Mouse (Mus musculus) neutrophil, adult 83 days (primary cell): ENCODE data around the gene Taf6. TPM values are rescaled to one million over a fixed set of nuclear protein-coding genes. Genes with fewer than 3 reads are reported as not detected.

Experiments
- total RNA-seq, 2 experiments: library from RNA; stranded (reverse); gene quantifications; one replicate each; pipeline ENCODE4 v1.2.4; 2023

Gene Taf6
- 10 to 100 TPM; 24.1 to 27.5 TPM for total RNA-seq

GRCm38 (mm10) chr5:138186950-138187638 is at the start of gene Taf6, which contains the start of gene Cnpy4:
Taf6 (minus strand) TSS chr5:138187451.
Cnpy4 (plus strand) TSS chr5:138187485.

GRCm38 (mm10) chr5:138225700-138226099 is 38.4 kb upstream of the Taf6 start, which contains the start of gene Nxpe5:
Nxpe5 (plus strand) TSS chr5:138225898.

GRCm38 (mm10) chr5:138193771-138194727 is 6.8 kb upstream of the Taf6 start, which contains the start of gene Mblac1:
Mblac1 (plus strand) TSS chr5:138194314.

GRCm38 (mm10) chr5:138171695-138172491 is 15.4 kb downstream of the Taf6 start, which contains the start of the genes Ap4m1 and Mcm7:
Ap4m1 (plus strand) TSS chr5:138172002.
Mcm7 (minus strand) TSS chr5:138172422.

GRCm38 (mm10) chr5:138160842-138161665 is 26.2 kb downstream of the Taf6 start, which contains the start of gene Cops6:
Cops6 (plus strand) TSS chr5:138161071.

GRCm38 (mm10) chr5:138155443-138155976 is 31.7 kb downstream of the Taf6 start, which contains the start of gene Zfp113:
Zfp113 (minus strand) TSS chr5:138155744.

Other genes with a start within 250 kb of the Taf6 start
- gene Gjc3, start 224.4 kb downstream of the Taf6 start, total RNA-seq, result not detected
- gene Azgp1, start 205.9 kb downstream of the Taf6 start, total RNA-seq, result 1 to 10 TPM in 1 of 2 experiments, under 1 TPM in 1; 0.61 to 1.1 TPM
- gene Smok3a, start 166.2 kb downstream of the Taf6 start, total RNA-seq, result not detected
- gene Smok3b, start 166.0 kb downstream of the Taf6 start, total RNA-seq, result not detected
- not detected for gene Smok3c, start 134.3 kb downstream of the Taf6 start, total RNA-seq
- 1 to 10 TPM; 6.6 to 8.1 TPM for gene Zkscan1, start 102.4 kb downstream of the Taf6 start, total RNA-seq
- gene Zscan21, start 70.5 kb downstream of the Taf6 start, total RNA-seq, result 1 to 10 TPM; 5.1 to 6.5 TPM
- gene Zfp113, start 31.7 kb downstream of the Taf6 start, total RNA-seq, result 1 to 10 TPM; 2.5 to 3.0 TPM
- 10 to 100 TPM; 44.9 to 49.7 TPM for gene Cops6, start 26.4 kb downstream of the Taf6 start, total RNA-seq
- 10 to 100 TPM; 26.7 to 29.6 TPM for gene Ap4m1, start 15.4 kb downstream of the Taf6 start, total RNA-seq
- gene Mcm7, start 15.0 kb downstream of the Taf6 start, total RNA-seq, result 100 to 1,000 TPM; 144 to 160 TPM
- gene Cnpy4, start within 50 bp of the Taf6 start, total RNA-seq, result 10 to 100 TPM; 13.6 to 13.8 TPM
- gene Mblac1, start 6.9 kb upstream of the Taf6 start, total RNA-seq, result 1 to 10 TPM; 5.1 to 6.6 TPM
- gene Nxpe5, start 38.4 kb upstream of the Taf6 start, total RNA-seq, result 1 to 10 TPM; 1.1 to 1.9 TPM
- 100 to 1,000 TPM; 155 to 163 TPM for gene Lamtor4, start 68.0 kb upstream of the Taf6 start, total RNA-seq
- 100 to 1,000 TPM; 119 to 122 TPM for gene BC037034, start 76.6 kb upstream of the Taf6 start, total RNA-seq
- gene Gal3st4, start 85.4 kb upstream of the Taf6 start, total RNA-seq, result not detected
- gene Gm43720, start 92.5 kb upstream of the Taf6 start, total RNA-seq, result not detected
- gene Gpc2, start 92.6 kb upstream of the Taf6 start, total RNA-seq, result 1 to 10 TPM; 3.0 to 4.1 TPM
- gene Stag3, start 92.8 kb upstream of the Taf6 start, total RNA-seq, result 1 to 10 TPM; 1.7 to 2.2 TPM
- gene Pvrig, start 154.5 kb upstream of the Taf6 start, total RNA-seq, result 1 to 10 TPM; 1.2 to 1.7 TPM